Comparison of ENCODE assay signal across 20 mouse cellular contexts in the genomic region with DNA sequence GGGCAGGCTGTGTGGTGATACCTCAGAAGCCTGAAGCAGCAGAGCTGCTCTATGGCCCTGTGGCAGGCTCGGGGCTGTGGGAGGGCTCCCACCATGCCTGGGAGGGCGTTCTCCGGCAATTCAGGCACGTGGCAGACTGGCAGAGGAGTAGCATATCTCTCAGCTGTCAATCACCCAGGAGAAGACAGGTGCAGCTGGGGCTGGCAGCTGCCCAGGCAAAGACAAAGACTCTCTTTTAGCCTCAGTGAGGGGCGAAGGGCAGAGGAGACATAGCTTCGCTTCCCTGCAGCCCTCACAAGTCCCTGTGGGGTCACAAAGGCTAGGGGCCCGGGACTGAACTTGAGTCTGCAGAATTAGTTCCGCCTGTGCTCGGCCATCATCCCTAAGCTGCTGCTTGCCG. TPM values are rescaled to one million over a fixed set of nuclear protein-coding genes. Genes with fewer than 3 reads are reported as not detected.
DNase-seq lines count a peak whose midpoint lies in the region; ATAC-seq lines count a peak whose summit lies in the region.
"Had no signal": no experiment of that assay in that cellular context is flagged by ENCODE, and none has a peak within 500 bp of the region (broad histone marks: within the 10 kb centered on the region; RNA-seq: fewer than 3 reads in every experiment).

No protein-coding gene starts in this region.

- H3K4me3 ChIP-seq in forebrain, embryonic 10.5 days = no peak overlapping the region
- no peak overlapping the region for H3K4me3 ChIP-seq in forebrain, embryonic 11.5 days (ENCODE audit: low read depth, low read length)
- no peak overlapping the region for H3K4me3 ChIP-seq in limb, embryonic 11.5 days (ENCODE audit: low read depth, low read length)
- H3K4me3 ChIP-seq in limb, embryonic 10.5 days = no peak overlapping the region
- no peak overlapping the region for H3K4me3 ChIP-seq in limb, embryonic 13.5 days
- H3K4me3 ChIP-seq: embryonic facial prominence, embryonic 15.5 days had no signal

- DNase-seq in forebrain, embryonic 10.5 days (ENCODE audit: extremely low spot score, low spot score) = no peak
- no peak for DNase-seq in forebrain, embryonic 11.5 days (ENCODE audit: low spot score)
- DNase-seq in limb, embryonic 11.5 days (ENCODE audit: low spot score) = no peak
- no peak for DNase-seq in limb, embryonic 10.5 days (ENCODE audit: low spot score)
- peak; percentile 43 for DNase-seq in A20 (ENCODE audit: low read depth, low spot score)
- DNase-seq in Muller cell, postnatal 12 days (ENCODE audit: inconsistent ontology term) = no peak
- DNase-seq: adrenal gland, postnatal 14 days; cerebellum, adult 9-11 months; heart, adult 18-20 months; heart, postnatal 14 days; kidney, adult 11 months; kidney, postnatal 25 days; lung, adult 18-20 months; lung, postnatal 4 days had no signal

- H3K4me1 ChIP-seq in forebrain, embryonic 10.5 days = peaks cover 19% of the 10 kb centered on the region
- H3K4me1 ChIP-seq in forebrain, embryonic 11.5 days (replicated peaks; ENCODE audit: control insufficient read depth, insufficient read depth, low read length) = peaks cover 4% of the 10 kb centered on the region
- H3K4me1 ChIP-seq in limb, embryonic 11.5 days (ENCODE audit: control insufficient read depth, insufficient read depth, low read length) = no peaks in the 10 kb centered on the region
- peaks cover 11% of the 10 kb centered on the region for H3K4me1 ChIP-seq in limb, embryonic 10.5 days
- peaks cover 13% of the 10 kb centered on the region for H3K4me1 ChIP-seq in limb, embryonic 13.5 days

- H3K9ac ChIP-seq in forebrain, embryonic 11.5 days (ENCODE audit: low read length) = no peak overlapping the region
- no peak overlapping the region for H3K9ac ChIP-seq in limb, embryonic 11.5 days (ENCODE audit: low read length)
- H3K9ac ChIP-seq in limb, embryonic 13.5 days = no peak overlapping the region
- H3K9ac ChIP-seq: embryonic facial prominence, embryonic 15.5 days had no signal

- WGBS in forebrain, embryonic 10.5 days = 67% methylated on average over 10 of the region's 10 CpGs
- WGBS in forebrain, embryonic 11.5 days = 66% methylated on average over 10 of the region's 10 CpGs
- WGBS in limb, embryonic 11.5 days = 74% methylated on average over 10 of the region's 10 CpGs
- 78% methylated on average over 10 of the region's 10 CpGs for WGBS in limb, embryonic 10.5 days
- 71% methylated on average over 10 of the region's 10 CpGs for WGBS in limb, embryonic 13.5 days

- no peak for ATAC-seq in forebrain, embryonic 11.5 days (replicated peaks; ENCODE audit: low FRiP score)
- ATAC-seq in limb, embryonic 11.5 days (ENCODE audit: insufficient number of reproducible peaks, low FRiP score, low TSS enrichment, low read depth) = peak; percentile 51; the same call in 1 of the 2 replicates
- ATAC-seq in limb, embryonic 13.5 days (ENCODE audit: low FRiP score, low read depth) = peak; percentile 63; the same call in 1 of the 2 replicates
- no peak for ATAC-seq in erythroblast, adult 5-6 weeks (replicated peaks; ENCODE audit: low FRiP score, poor library complexity, severe bottlenecking)

- peaks cover 5% of the 10 kb centered on the region; the same call in 1 of the 2 replicates for H3K36me3 ChIP-seq in forebrain, embryonic 10.5 days (replicated peaks)
- H3K36me3 ChIP-seq in forebrain, embryonic 11.5 days (ENCODE audit: control insufficient read depth, insufficient read depth, low read length) = no peaks in the 10 kb centered on the region
- no peaks in the 10 kb centered on the region for H3K36me3 ChIP-seq in limb, embryonic 11.5 days (ENCODE audit: control insufficient read depth, insufficient read depth, low read length)
- H3K36me3 ChIP-seq in limb, embryonic 10.5 days = no peaks in the 10 kb centered on the region
- peaks cover 12% of the 10 kb centered on the region; the same call in 1 of the 2 replicates for H3K36me3 ChIP-seq in limb, embryonic 13.5 days
- H3K36me3 ChIP-seq: embryonic facial prominence, embryonic 15.5 days had no signal

- H3K9me3 ChIP-seq in forebrain, embryonic 10.5 days = peaks cover 6% of the 10 kb centered on the region; the same call in 1 of the 2 replicates
- H3K9me3 ChIP-seq in forebrain, embryonic 11.5 days (ENCODE audit: control insufficient read depth, low read length) = no peaks in the 10 kb centered on the region
- no peaks in the 10 kb centered on the region for H3K9me3 ChIP-seq in limb, embryonic 11.5 days (ENCODE audit: control insufficient read depth, low read length)
- H3K9me3 ChIP-seq in limb, embryonic 10.5 days (replicated peaks) = no peaks in the 10 kb centered on the region
- H3K9me3 ChIP-seq in limb, embryonic 13.5 days = no peaks in the 10 kb centered on the region
- H3K9me3 ChIP-seq: embryonic facial prominence, embryonic 15.5 days had no signal

- peak overlapping the region; percentile 60 for H3K27ac ChIP-seq in forebrain, embryonic 10.5 days
- no peak overlapping the region for H3K27ac ChIP-seq in forebrain, embryonic 11.5 days (ENCODE audit: low read depth, low read length)
- no peak overlapping the region for H3K27ac ChIP-seq in limb, embryonic 11.5 days (replicated peaks; ENCODE audit: low read depth, low read length)
- no peak overlapping the region for H3K27ac ChIP-seq in limb, embryonic 10.5 days
- H3K27ac ChIP-seq in limb, embryonic 13.5 days = no peak overlapping the region
- H3K27ac ChIP-seq: embryonic facial prominence, embryonic 15.5 days had no signal

- no peak overlapping the region for H3K4me2 ChIP-seq in forebrain, embryonic 11.5 days (ENCODE audit: low read depth, low read length, severe bottlenecking)
- H3K4me2 ChIP-seq in limb, embryonic 11.5 days (ENCODE audit: low read depth, severe bottlenecking) = no peak overlapping the region
- no peak overlapping the region for H3K4me2 ChIP-seq in limb, embryonic 13.5 days (replicated peaks)
- H3K4me2 ChIP-seq: embryonic facial prominence, embryonic 15.5 days had no signal

- no peaks in the 10 kb centered on the region for H3K27me3 ChIP-seq in forebrain, embryonic 10.5 days (ENCODE audit: poor library complexity, severe bottlenecking)
- no peaks in the 10 kb centered on the region for H3K27me3 ChIP-seq in forebrain, embryonic 11.5 days (ENCODE audit: control insufficient read depth, insufficient read depth, low read length)
- H3K27me3 ChIP-seq in limb, embryonic 11.5 days (ENCODE audit: control insufficient read depth, insufficient read depth, low read length) = no peaks in the 10 kb centered on the region
- H3K27me3 ChIP-seq in limb, embryonic 10.5 days (ENCODE audit: low read depth, poor library complexity, severe bottlenecking) = no peaks in the 10 kb centered on the region
- no peaks in the 10 kb centered on the region for H3K27me3 ChIP-seq in limb, embryonic 13.5 days
- H3K27me3 ChIP-seq: embryonic facial prominence, embryonic 15.5 days had no signal

RNA-seq across cellular contexts. Expression of a gene that starts 17.6 kb away (rescaled TPM):
- not detected in 2 replicates for polyA plus RNA-seq in forebrain, embryonic 10.5 days (2016; fragmentation: Nextera tagmentation; extraction: Ambion mirVana)
- polyA plus RNA-seq in forebrain, embryonic 11.5 days (2014; fragmentation: Nextera tagmentation; extraction: Ambion mirVana) = not detected in 2 replicates
- polyA plus RNA-seq in limb, embryonic 11.5 days (2014; fragmentation: Nextera tagmentation; extraction: Ambion mirVana) = 30.5 and 31.5 TPM in 2 replicates
- polyA plus RNA-seq in limb, embryonic 10.5 days (2016; fragmentation: Nextera tagmentation; extraction: Ambion mirVana) = 2.0 and 16.0 TPM in 2 replicates
- 171 and 190 TPM in 2 replicates for polyA plus RNA-seq in limb, embryonic 13.5 days (2015; fragmentation: Nextera tagmentation; extraction: Ambion mirVana)
- not detected in 2 replicates for total RNA-seq in erythroblast, adult 5-6 weeks (2015; ENCODE audit: low replicate concordance)
- not detected in 2 replicates for total RNA-seq in erythroblast, adult 5-6 weeks (2017; ENCODE audit: low replicate concordance)
- total RNA-seq: adrenal gland, postnatal 14 days; heart, adult 18-20 months; heart, postnatal 14 days; layer of hippocampus, postnatal 10 days; left cerebral cortex, postnatal 25 days had no signal
- polyA plus RNA-seq: small intestine, adult 2 months had no signal

RNA-seq across cellular contexts. Expression of a gene that starts 25.3 kb away (rescaled TPM):
- 1.6 and 2.1 TPM in 2 replicates for polyA plus RNA-seq in forebrain, embryonic 10.5 days (2016; fragmentation: Nextera tagmentation; extraction: Ambion mirVana)
- 1.7 and 2.5 TPM in 2 replicates for polyA plus RNA-seq in forebrain, embryonic 11.5 days (2014; fragmentation: Nextera tagmentation; extraction: Ambion mirVana)
- polyA plus RNA-seq in limb, embryonic 11.5 days (2014; fragmentation: Nextera tagmentation; extraction: Ambion mirVana) = 2.3 and 3.4 TPM in 2 replicates
- polyA plus RNA-seq in limb, embryonic 10.5 days (2016; fragmentation: Nextera tagmentation; extraction: Ambion mirVana) = 1.8 and 2.3 TPM in 2 replicates
- polyA plus RNA-seq in limb, embryonic 13.5 days (2015; fragmentation: Nextera tagmentation; extraction: Ambion mirVana) = 10.3 and 10.4 TPM in 2 replicates
- 2.1 and 4.2 TPM in 2 replicates for total RNA-seq in erythroblast, adult 5-6 weeks (2015; ENCODE audit: low replicate concordance)
- 2.8 and 3.8 TPM in 2 replicates for total RNA-seq in erythroblast, adult 5-6 weeks (2017; ENCODE audit: low replicate concordance)

RNA-seq across cellular contexts. Expression of a gene that starts 54.4 kb away (rescaled TPM):
- polyA plus RNA-seq in forebrain, embryonic 10.5 days (2016; fragmentation: Nextera tagmentation; extraction: Ambion mirVana) = 134 and 136 TPM in 2 replicates
- 133 and 145 TPM in 2 replicates for polyA plus RNA-seq in forebrain, embryonic 11.5 days (2014; fragmentation: Nextera tagmentation; extraction: Ambion mirVana)
- polyA plus RNA-seq in limb, embryonic 11.5 days (2014; fragmentation: Nextera tagmentation; extraction: Ambion mirVana) = 117 and 119 TPM in 2 replicates
- 118 TPM in 2 replicates for polyA plus RNA-seq in limb, embryonic 10.5 days (2016; fragmentation: Nextera tagmentation; extraction: Ambion mirVana)
- 81.0 and 90.9 TPM in 2 replicates for polyA plus RNA-seq in limb, embryonic 13.5 days (2015; fragmentation: Nextera tagmentation; extraction: Ambion mirVana)
- total RNA-seq in erythroblast, adult 5-6 weeks (2015; ENCODE audit: low replicate concordance) = 38.2 and 40.5 TPM in 2 replicates
- total RNA-seq in erythroblast, adult 5-6 weeks (2017; ENCODE audit: low replicate concordance) = 54.1 and 54.4 TPM in 2 replicates

Comparison
In these comparisons a context has a peak if more than half of its experiments do, and no peak if none do; other contexts are left out.
1. ATAC-seq: peak in limb, embryonic 11.5 days (single experiment) and limb, embryonic 13.5 days (single experiment); none in forebrain, embryonic 11.5 days (single experiment) and erythroblast, adult 5-6 weeks (single experiment).